Mouse (Mus musculus): ENCODE measurements around the gene Dmbt1. TPM values are rescaled to one million over a fixed set of nuclear protein-coding genes. Genes with fewer than 3 reads are reported as not detected.
A peak's percentile ranks its signal among the peaks of the same experiment; 100 is the strongest.

The Dmbt1 gene
- polyA plus RNA-seq, 1 experiment = not detected

DNA sequence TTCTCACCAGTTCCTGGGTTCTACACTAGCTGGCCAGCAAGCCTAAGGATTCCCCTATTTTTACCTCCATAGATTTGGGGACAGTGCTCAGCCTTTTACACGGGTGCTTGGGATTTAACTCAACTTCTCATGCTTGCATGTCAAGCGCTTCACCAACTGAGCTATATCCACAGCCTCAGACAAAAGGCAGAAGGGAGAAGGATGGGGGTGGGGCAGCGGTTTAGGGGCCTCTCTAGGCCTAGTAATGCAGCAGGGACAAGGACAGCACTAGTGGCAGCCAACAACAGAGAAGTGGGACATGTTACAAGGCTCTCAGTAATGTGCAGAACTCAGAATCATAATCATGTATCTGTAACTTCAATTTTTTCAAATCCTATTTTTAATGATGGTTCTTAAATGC, 135.9 kb downstream of the Dmbt1 start:
- Histone ChIP-seq H3K4me3 (replicated peaks) (no peak overlapping the region), H3K27me3 (replicated peaks) (no peaks in the 10 kb centered on the region), H3K4me1 (no peaks in the 10 kb centered on the region), H3K36me3 (replicated peaks; ENCODE audit: low read length) (no peaks in the 10 kb centered on the region), H3K9me3 (peaks cover 4% of the 10 kb centered on the region; the same call in 1 of the 2 replicates)
- no peak for TF ChIP-seq FLI1 (IDR thresholded peaks at IDR 0.05; ENCODE audit: low read length)
- TF ChIP-seq GATA1 (IDR thresholded peaks at IDR 0.05; ENCODE audit: borderline replicate concordance, low read length) = no peak

DNA sequence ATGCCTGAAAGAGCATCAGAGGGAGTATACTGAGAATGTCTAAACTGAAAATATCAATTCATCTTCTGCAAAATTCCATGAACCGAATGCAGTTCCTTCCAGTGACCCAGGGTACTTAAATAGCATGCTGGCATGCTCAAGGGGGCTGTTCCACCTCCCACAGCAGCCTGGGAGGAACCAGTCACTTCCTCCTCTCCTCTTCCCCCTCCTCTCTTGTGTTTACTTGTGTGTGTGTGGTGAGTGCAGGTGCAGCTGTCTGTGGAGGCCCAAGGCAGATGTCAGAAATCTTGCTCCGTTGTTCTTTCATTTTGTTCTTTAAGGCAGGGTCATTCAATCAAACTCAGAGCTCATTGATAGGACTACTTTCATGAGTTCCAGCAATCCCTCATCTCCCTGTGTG, 137.2 kb downstream of the Dmbt1 start:
- Histone ChIP-seq H3K4me1 (no peaks in the 10 kb centered on the region), H3K27me3 (replicated peaks) (no peaks in the 10 kb centered on the region), H3K9me3 (peaks cover 4% of the 10 kb centered on the region; the same call in 1 of the 2 replicates), H3K4me3 (replicated peaks) (peak overlapping the region; percentile 33), H3K36me3 (replicated peaks; ENCODE audit: low read length) (no peaks in the 10 kb centered on the region)
- TF ChIP-seq FLI1 (IDR thresholded peaks at IDR 0.05; ENCODE audit: low read length) = no peak
- no peak for TF ChIP-seq GATA1 (IDR thresholded peaks at IDR 0.05; ENCODE audit: borderline replicate concordance, low read length)

Other genes with a start within 250 kb of the Dmbt1 start
- 0.56 and 2.1 TPM in 2 replicates for gene Plekha1, start 166.3 kb upstream of the Dmbt1 start, polyA plus RNA-seq (2012; ENCODE audit: insufficient read depth, low replicate concordance)
- gene Htra1, start 95.9 kb upstream of the Dmbt1 start, polyA plus RNA-seq (2012; ENCODE audit: insufficient read depth, low replicate concordance) = 0.75 and 2.5 TPM in 2 replicates
- 0.07 TPM in 1 of 2 replicates, not detected in the other for gene 4933402N03Rik, start 114.3 kb downstream of the Dmbt1 start, polyA plus RNA-seq (2012; ENCODE audit: insufficient read depth, low replicate concordance)
- gene 5430419D17Rik, start 142.3 kb downstream of the Dmbt1 start, polyA plus RNA-seq (2012; ENCODE audit: insufficient read depth, low replicate concordance) = not detected in 2 replicates